Mouse (Mus musculus): ENCODE data around the gene Zcchc24. TPM values are rescaled to one million over a fixed set of nuclear protein-coding genes. Genes with fewer than 3 reads are reported as not detected.

Gene Zcchc24
- polyA plus RNA-seq, 1 experiment from 2014 or later = 14.6 TPM

GRCm38 (mm10) chr14:25708451-25708850 is 60.4 kb downstream of the Zcchc24 start:
- Histone ChIP-seq H3K4me1 (replicated peaks; ENCODE audit: control insufficient read depth, insufficient read depth, low read length) (peaks cover 47% of the 10 kb centered on the region), H3K9me3 (ENCODE audit: control insufficient read depth, low read length) (no peaks in the 10 kb centered on the region), H3K9ac (ENCODE audit: low read length) (peak overlapping the region; percentile 39; the same call in 1 of the 2 replicates), H3K27ac (ENCODE audit: low read length) (peak overlapping the region; percentile 91), H3K4me3 (ENCODE audit: low read length) (no peak overlapping the region), H3K4me2 (ENCODE audit: low read depth, low read length) (no peak overlapping the region), H3K27me3 (ENCODE audit: control insufficient read depth, insufficient read depth, low read depth, low read length) (no peaks in the 10 kb centered on the region), H3K36me3 (ENCODE audit: control insufficient read depth, insufficient read depth, low read length) (no peaks in the 10 kb centered on the region)
- 34% methylated on average over 4 of the region's 4 CpGs for WGBS
- ATAC-seq (ENCODE audit: low read depth) = peak; percentile 66

GRCm38 (mm10) chr14:25707691-25708181 is 61.1 kb downstream of the Zcchc24 start:
- H3K9ac ChIP-seq (ENCODE audit: low read length) = no peak overlapping the region

GRCm38 (mm10) chr14:25701986-25702385 is 66.9 kb downstream of the Zcchc24 start:
- Histone ChIP-seq H3K4me1 (replicated peaks; ENCODE audit: control insufficient read depth, insufficient read depth, low read length) (no peaks in the 10 kb centered on the region), H3K36me3 (ENCODE audit: control insufficient read depth, insufficient read depth, low read length) (no peaks in the 10 kb centered on the region; the same call in 1 of the 2 replicates), H3K4me2 (ENCODE audit: low read depth, low read length) (no peak overlapping the region), H3K4me3 (ENCODE audit: low read length) (no peak overlapping the region), H3K9ac (ENCODE audit: low read length) (no peak overlapping the region), H3K27me3 (ENCODE audit: control insufficient read depth, insufficient read depth, low read depth, low read length) (no peaks in the 10 kb centered on the region), H3K9me3 (ENCODE audit: control insufficient read depth, low read length) (no peaks in the 10 kb centered on the region), H3K27ac (ENCODE audit: low read length) (no peak overlapping the region)
- peak; percentile 41; the same call in 1 of the 2 replicates for ATAC-seq (ENCODE audit: low read depth)

More at GRCm38 (mm10) chr14:25707691-25708181, 61.1 kb downstream of the Zcchc24 start:
- 33% methylated on average over 5 of the region's 5 CpGs for WGBS
- Histone ChIP-seq H3K4me2 (ENCODE audit: low read depth, low read length) (no peak overlapping the region), H3K36me3 (ENCODE audit: control insufficient read depth, insufficient read depth, low read length) (no peaks in the 10 kb centered on the region), H3K4me3 (ENCODE audit: low read length) (no peak overlapping the region), H3K27me3 (ENCODE audit: control insufficient read depth, insufficient read depth, low read depth, low read length) (no peaks in the 10 kb centered on the region), H3K9me3 (ENCODE audit: control insufficient read depth, low read length) (no peaks in the 10 kb centered on the region), H3K27ac (ENCODE audit: low read length) (peak overlapping the region; percentile 91), H3K4me1 (replicated peaks; ENCODE audit: control insufficient read depth, insufficient read depth, low read length) (peaks cover 47% of the 10 kb centered on the region)
- 0 out of 2 replicates have a peak, but pooled peaks have one; percentile 25 for ATAC-seq (ENCODE audit: low read depth)

- peaks cover 16% of the 10 kb centered on the region for H3K4me1 ChIP-seq (replicated peaks; ENCODE audit: control insufficient read depth, insufficient read depth, low read length)
- no peaks in the 10 kb centered on the region for H3K9me3 ChIP-seq (ENCODE audit: control insufficient read depth, low read length)
- no peak overlapping the region for H3K4me3 ChIP-seq (ENCODE audit: low read length)
- no peak overlapping the region for H3K9ac ChIP-seq (ENCODE audit: low read length)
- no peak for ATAC-seq (ENCODE audit: low read depth)
- H3K27me3 ChIP-seq (ENCODE audit: control insufficient read depth, insufficient read depth, low read depth, low read length) = no peaks in the 10 kb centered on the region
- no peaks in the 10 kb centered on the region; the same call in 1 of the 2 replicates for H3K36me3 ChIP-seq (ENCODE audit: control insufficient read depth, insufficient read depth, low read length)
- H3K27ac ChIP-seq (ENCODE audit: low read length) = no peak overlapping the region
- 59% methylated on average over 2 of the region's 2 CpGs for WGBS
- H3K4me2 ChIP-seq (ENCODE audit: low read depth, low read length) = no peak overlapping the region
Measured at GRCm38 (mm10) chr14:25696356-25696755, 72.5 kb downstream of the Zcchc24 start.

- 39% methylated on average over 6 of the region's 6 CpGs for WGBS
- peak overlapping the region; percentile 81 for H3K9ac ChIP-seq (ENCODE audit: low read length)
Measured at GRCm38 (mm10) chr14:25695059-25695458, 73.8 kb downstream of the Zcchc24 start.

GRCm38 (mm10) chr14:25694569-25694897 is 74.3 kb downstream of the Zcchc24 start:
- Histone ChIP-seq H3K9me3 (ENCODE audit: control insufficient read depth, low read length) (no peaks in the 10 kb centered on the region), H3K27me3 (ENCODE audit: control insufficient read depth, insufficient read depth, low read depth, low read length) (no peaks in the 10 kb centered on the region), H3K9ac (ENCODE audit: low read length) (peak overlapping the region; percentile 81), H3K4me1 (replicated peaks; ENCODE audit: control insufficient read depth, insufficient read depth, low read length) (peaks cover 16% of the 10 kb centered on the region), H3K36me3 (ENCODE audit: control insufficient read depth, insufficient read depth, low read length) (no peaks in the 10 kb centered on the region; the same call in 1 of the 2 replicates), H3K4me2 (ENCODE audit: low read depth, low read length) (peak overlapping the region; percentile 95), H3K4me3 (ENCODE audit: low read length) (peak overlapping the region; percentile 87), H3K27ac (ENCODE audit: low read length) (peak overlapping the region; percentile 10; the same call in 1 of the 2 replicates)
- peak; percentile 52 for ATAC-seq (ENCODE audit: low read depth)
- WGBS = 3% methylated on average over 10 of the region's 10 CpGs

More at GRCm38 (mm10) chr14:25695059-25695458, 73.8 kb downstream of the Zcchc24 start:
- Histone ChIP-seq H3K4me2 (ENCODE audit: low read depth, low read length) (peak overlapping the region; percentile 95), H3K36me3 (ENCODE audit: control insufficient read depth, insufficient read depth, low read length) (no peaks in the 10 kb centered on the region; the same call in 1 of the 2 replicates), H3K9me3 (ENCODE audit: control insufficient read depth, low read length) (no peaks in the 10 kb centered on the region), H3K27me3 (ENCODE audit: control insufficient read depth, insufficient read depth, low read depth, low read length) (no peaks in the 10 kb centered on the region), H3K4me3 (ENCODE audit: low read length) (peak overlapping the region; percentile 87), H3K27ac (ENCODE audit: low read length) (no peak overlapping the region), H3K4me1 (replicated peaks; ENCODE audit: control insufficient read depth, insufficient read depth, low read length) (peaks cover 16% of the 10 kb centered on the region)
- ATAC-seq (ENCODE audit: low read depth) = no peak

GRCm38 (mm10) chr14:25693888-25694568 is 74.8 kb downstream of the Zcchc24 start, which contains the start of gene Ppif:
Ppif (plus strand) TSS chr14:25694154.
- Histone ChIP-seq H3K9ac (ENCODE audit: low read length) (peak within 1 kb of the TSS; percentile 81), H3K27me3 (ENCODE audit: control insufficient read depth, insufficient read depth, low read depth, low read length) (no peaks in the 10 kb centered on the region), H3K36me3 (ENCODE audit: control insufficient read depth, insufficient read depth, low read length) (no peaks in the 10 kb centered on the region; the same call in 1 of the 2 replicates), H3K4me1 (replicated peaks; ENCODE audit: control insufficient read depth, insufficient read depth, low read length) (peaks cover 16% of the 10 kb centered on the region), H3K9me3 (ENCODE audit: control insufficient read depth, low read length) (no peaks in the 10 kb centered on the region), H3K4me3 (ENCODE audit: low read length) (peak within 1 kb of the TSS; percentile 87), H3K4me2 (ENCODE audit: low read depth, low read length) (peak within 1 kb of the TSS; percentile 95), H3K27ac (ENCODE audit: low read length) (peak within 1 kb of the TSS; percentile 21; the same call in 1 of the 2 replicates)
- WGBS = under 1% methylated on average over 65 of the region's 70 CpGs
- peak; percentile 94 for ATAC-seq (ENCODE audit: low read depth)

GRCm38 (mm10) chr14:25693271-25693887 is 75.5 kb downstream of the Zcchc24 start:
- Histone ChIP-seq H3K27me3 (ENCODE audit: control insufficient read depth, insufficient read depth, low read depth, low read length) (no peaks in the 10 kb centered on the region), H3K9ac (ENCODE audit: low read length) (peak overlapping the region; percentile 41), H3K4me1 (replicated peaks; ENCODE audit: control insufficient read depth, insufficient read depth, low read length) (peaks cover 16% of the 10 kb centered on the region), H3K36me3 (ENCODE audit: control insufficient read depth, insufficient read depth, low read length) (no peaks in the 10 kb centered on the region; the same call in 1 of the 2 replicates), H3K9me3 (ENCODE audit: control insufficient read depth, low read length) (no peaks in the 10 kb centered on the region), H3K27ac (ENCODE audit: low read length) (0 out of 2 replicates have a peak overlapping the region, but pooled peaks have one; percentile 2), H3K4me3 (ENCODE audit: low read length) (peak overlapping the region; percentile 87), H3K4me2 (ENCODE audit: low read depth, low read length) (peak overlapping the region; percentile 95)
- WGBS = 58% methylated on average over 6 of the region's 6 CpGs
- peak; percentile 37 for ATAC-seq (ENCODE audit: low read depth)
